Mouse (Mus musculus): ENCODE results near the gene BC028528. TPM values are rescaled to one million over a fixed set of nuclear protein-coding genes. Genes with fewer than 3 reads are reported as not detected.
"Not testable (repeated sequence)": the region's sequence is repeated elsewhere in the genome, so short reads cannot be mapped to it uniquely, and the experiment has no call there.

The BC028528 gene
- polyA plus RNA-seq, 1 experiment = 1.5 TPM

- Histone ChIP-seq H3K4me1 (ENCODE audit: control insufficient read depth, insufficient read depth, insufficient read length, low read length) (0 out of 2 replicates have a peak, but pooled peaks cover 3% of the 10 kb centered on the region), H3K27ac (ENCODE audit: insufficient read depth, low read depth, low read length) (no peak overlapping the region), H3K27me3 (ENCODE audit: control insufficient read depth, insufficient read depth, low read length) (no peaks in the 10 kb centered on the region), H3K36me3 (ENCODE audit: control insufficient read depth, insufficient read depth, low read length) (no peaks in the 10 kb centered on the region), H3K4me3 (ENCODE audit: low read depth, low read length) (no peak overlapping the region)
- 57% methylated on average over 4 of the region's 4 CpGs for WGBS
- no peak for TF ChIP-seq CTCF (IDR thresholded peaks at IDR 0.05; ENCODE audit: extremely low read depth, insufficient read length, insufficient replicate concordance, low read depth, low read length)
Measured at GRCm38 (mm10) chr3:95924185-95924584, 32.4 kb upstream of the BC028528 start.

GRCm38 (mm10) chr3:95923429-95923828 is 31.6 kb upstream of the BC028528 start:
- not testable (repeated sequence) for H3K27me3 ChIP-seq (ENCODE audit: control insufficient read depth, insufficient read depth, low read length); H3K36me3 ChIP-seq (ENCODE audit: control insufficient read depth, insufficient read depth, low read length); H3K4me1 ChIP-seq (ENCODE audit: control insufficient read depth, insufficient read depth, insufficient read length, low read length); H3K27ac ChIP-seq (ENCODE audit: insufficient read depth, low read depth, low read length); H3K4me3 ChIP-seq (ENCODE audit: low read depth, low read length)
- WGBS = 76% methylated on average over 7 of the region's 7 CpGs

GRCm38 (mm10) chr3:95920532-95920931 is 28.7 kb upstream of the BC028528 start:
- not testable (repeated sequence) for H3K36me3 ChIP-seq (ENCODE audit: control insufficient read depth, insufficient read depth, low read length); H3K27ac ChIP-seq (ENCODE audit: insufficient read depth, low read depth, low read length); H3K4me1 ChIP-seq (ENCODE audit: control insufficient read depth, insufficient read depth, insufficient read length, low read length); H3K4me3 ChIP-seq (ENCODE audit: low read depth, low read length); H3K27me3 ChIP-seq (ENCODE audit: control insufficient read depth, insufficient read depth, low read length)
- 64% methylated on average over 2 of the region's 2 CpGs for WGBS

DNA sequence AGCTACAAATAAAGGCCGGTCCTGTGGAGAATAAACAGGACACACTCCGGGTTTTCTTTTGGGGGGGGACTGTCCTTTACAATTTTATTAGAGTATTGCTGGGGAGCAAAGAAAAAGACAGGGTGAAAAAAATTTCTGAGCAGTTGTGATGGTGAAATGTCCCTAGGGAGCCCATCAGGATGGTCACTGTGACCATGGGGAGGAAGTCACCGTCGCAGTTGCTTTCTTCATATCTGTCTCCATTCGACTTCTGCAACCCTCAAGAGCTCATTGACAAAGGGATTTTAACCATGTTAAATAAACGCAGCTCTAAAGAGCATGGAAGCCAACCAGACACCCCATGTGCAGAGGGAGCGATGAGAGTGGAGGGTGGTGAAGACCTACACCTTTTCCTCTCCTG is 25.0 kb upstream of the BC028528 start:
- H3K27ac ChIP-seq (ENCODE audit: insufficient read depth, low read depth, low read length) = no peak overlapping the region
- TF ChIP-seq POLR2A (IDR thresholded peaks at IDR 0.05; ENCODE audit: low read depth, low read length) = no peak
- TF ChIP-seq CTCF (IDR thresholded peaks at IDR 0.05; ENCODE audit: extremely low read depth, insufficient read length, insufficient replicate concordance, low read depth, low read length) = no peak
- H3K4me3 ChIP-seq (ENCODE audit: low read depth, low read length) = no peak overlapping the region
- 61% methylated on average over 7 of the region's 7 CpGs for WGBS
- no peaks in the 10 kb centered on the region for H3K27me3 ChIP-seq (ENCODE audit: control insufficient read depth, insufficient read depth, low read length)
- H3K4me1 ChIP-seq (ENCODE audit: control insufficient read depth, insufficient read depth, insufficient read length, low read length) = no peaks in the 10 kb centered on the region
- no peaks in the 10 kb centered on the region for H3K36me3 ChIP-seq (ENCODE audit: control insufficient read depth, insufficient read depth, low read length)

- H3K27ac ChIP-seq (ENCODE audit: insufficient read depth, low read depth, low read length) = no peak overlapping the region
- H3K4me1 ChIP-seq (ENCODE audit: control insufficient read depth, insufficient read depth, insufficient read length, low read length) = no peaks in the 10 kb centered on the region
- H3K4me3 ChIP-seq (ENCODE audit: low read depth, low read length) = no peak overlapping the region
- no peaks in the 10 kb centered on the region for H3K36me3 ChIP-seq (ENCODE audit: control insufficient read depth, insufficient read depth, low read length)
- no peaks in the 10 kb centered on the region for H3K27me3 ChIP-seq (ENCODE audit: control insufficient read depth, insufficient read depth, low read length)
- TF ChIP-seq POLR2A (IDR thresholded peaks at IDR 0.05; ENCODE audit: low read depth, low read length) = no peak
- TF ChIP-seq CTCF (IDR thresholded peaks at IDR 0.05; ENCODE audit: extremely low read depth, insufficient read length, insufficient replicate concordance, low read depth, low read length) = no peak
- 60% methylated on average over 4 of the region's 4 CpGs for WGBS
Measured at GRCm38 (mm10) chr3:95914706-95915105, 22.9 kb upstream of the BC028528 start.

GRCm38 (mm10) chr3:95907613-95908012 is 15.8 kb upstream of the BC028528 start:
- Histone ChIP-seq H3K27me3 (ENCODE audit: control insufficient read depth, insufficient read depth, low read length) (peaks cover 21% of the 10 kb centered on the region), H3K4me1 (ENCODE audit: control insufficient read depth, insufficient read depth, insufficient read length, low read length) (peaks cover 3% of the 10 kb centered on the region), H3K36me3 (ENCODE audit: control insufficient read depth, insufficient read depth, low read length) (no peaks in the 10 kb centered on the region), H3K4me3 (ENCODE audit: low read depth, low read length) (no peak overlapping the region), H3K27ac (ENCODE audit: insufficient read depth, low read depth, low read length) (no peak overlapping the region)
- WGBS = 49% methylated on average over 4 of the region's 4 CpGs
- TF ChIP-seq CTCF (IDR thresholded peaks at IDR 0.05; ENCODE audit: extremely low read depth, insufficient read length, insufficient replicate concordance, low read depth, low read length) (no peak), POLR2A (IDR thresholded peaks at IDR 0.05; ENCODE audit: low read depth, low read length) (no peak)

DNA sequence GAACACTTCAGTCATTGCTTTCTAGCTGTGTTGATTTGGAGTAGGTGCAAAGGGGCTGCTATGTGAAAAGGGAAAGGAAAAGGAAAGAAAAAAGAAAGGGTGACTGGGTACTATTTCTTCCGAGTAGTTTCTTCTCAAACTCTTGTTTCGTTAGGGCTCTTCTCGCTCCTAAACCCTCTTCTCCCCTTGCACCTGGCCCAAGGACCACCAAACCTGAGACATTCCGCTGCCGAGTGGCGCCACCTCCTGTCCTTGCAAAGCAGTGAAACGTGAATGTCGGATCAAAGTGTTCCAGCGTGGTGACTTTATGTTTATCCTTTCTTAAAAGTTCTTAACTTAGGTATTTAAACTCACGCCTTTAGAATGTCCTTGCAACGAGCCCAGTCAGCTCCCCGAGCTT is 15.1 kb upstream of the BC028528 start:
- no peak overlapping the region for H3K27ac ChIP-seq (ENCODE audit: insufficient read depth, low read depth, low read length)
- peak overlapping the region; percentile 47 for H3K4me3 ChIP-seq (ENCODE audit: low read depth, low read length)
- WGBS = 1% methylated on average over 12 of the region's 12 CpGs
- TF ChIP-seq CTCF (IDR thresholded peaks at IDR 0.05; ENCODE audit: extremely low read depth, insufficient read length, insufficient replicate concordance, low read depth, low read length) (peak; percentile 92; the same call in 1 of the 2 replicates), POLR2A (IDR thresholded peaks at IDR 0.05; ENCODE audit: low read depth, low read length) (no peak)
- H3K27me3 ChIP-seq (ENCODE audit: control insufficient read depth, insufficient read depth, low read length) = peaks cover 21% of the 10 kb centered on the region
- no peaks in the 10 kb centered on the region for H3K36me3 ChIP-seq (ENCODE audit: control insufficient read depth, insufficient read depth, low read length)
- peaks cover 3% of the 10 kb centered on the region for H3K4me1 ChIP-seq (ENCODE audit: control insufficient read depth, insufficient read depth, insufficient read length, low read length)

- peaks cover 3% of the 10 kb centered on the region for H3K4me1 ChIP-seq (ENCODE audit: control insufficient read depth, insufficient read depth, insufficient read length, low read length)
- TF ChIP-seq POLR2A (IDR thresholded peaks at IDR 0.05; ENCODE audit: low read depth, low read length) = no peak
- peak; percentile 75; the same call in 1 of the 2 replicates for TF ChIP-seq CTCF (IDR thresholded peaks at IDR 0.05; ENCODE audit: extremely low read depth, insufficient read length, insufficient replicate concordance, low read depth, low read length)
- H3K27ac ChIP-seq (ENCODE audit: insufficient read depth, low read depth, low read length) = no peak overlapping the region
- 2% methylated on average over 12 of the region's 12 CpGs for WGBS
- H3K36me3 ChIP-seq (ENCODE audit: control insufficient read depth, insufficient read depth, low read length) = no peaks in the 10 kb centered on the region
- peaks cover 21% of the 10 kb centered on the region for H3K27me3 ChIP-seq (ENCODE audit: control insufficient read depth, insufficient read depth, low read length)
- H3K4me3 ChIP-seq (ENCODE audit: low read depth, low read length) = no peak overlapping the region
Measured at GRCm38 (mm10) chr3:95905940-95906492, 14.2 kb upstream of the BC028528 start.
